Mouse (Mus musculus) myocyte (in vitro differentiated cells): ENCODE data around the gene Iglon5.

Source experiments
- E2F4 ChIP-seq: IDR thresholded peaks from one replicate; pipeline ENCODE4 v1.6.1; 2011; ENCODE audit warnings: mild to moderate bottlenecking, control low read depth, moderate library complexity; ENCODE audit not compliant: insufficient read depth
- MAX ChIP-seq: IDR thresholded peaks from one replicate; pipeline ENCODE4 v1.6.1; 2011; ENCODE audit warnings: low read depth, mild to moderate bottlenecking, control low read depth
- MYOG ChIP-seq, 3 experiments: IDR thresholded peaks; one replicate each; pipeline ENCODE4 v1.6.1; 2011; ENCODE audit warnings: control low read depth in 2 of 3, low read depth in 2 of 3, mild to moderate bottlenecking in 2 of 3; ENCODE audit not compliant: insufficient read length in 2 of 3, control insufficient read depth in 1 of 3, insufficient read depth in 1 of 3
- POLR2A ChIP-seq: IDR thresholded peaks from one replicate; pipeline ENCODE4 v1.6.1; 2011; ENCODE audit warnings: low read depth, mild to moderate bottlenecking, control low read depth, moderate library complexity; ENCODE audit not compliant: insufficient read length
- SRF ChIP-seq: IDR thresholded peaks from one replicate; pipeline ENCODE4 v1.6.1; 2011; ENCODE audit warnings: low read depth; ENCODE audit not compliant: control insufficient read depth, insufficient read length
- TCF12 ChIP-seq: IDR thresholded peaks from one replicate; pipeline ENCODE4 v1.6.1; 2011; ENCODE audit warnings: mild to moderate bottlenecking, control low read depth; ENCODE audit not compliant: poor library complexity, insufficient read depth, severe bottlenecking
- TCF3 ChIP-seq: IDR thresholded peaks from one replicate; pipeline ENCODE4 v1.6.1; 2011; ENCODE audit warnings: low read depth, control low read depth; ENCODE audit not compliant: insufficient read length
- USF1 ChIP-seq: IDR thresholded peaks from one replicate; pipeline ENCODE4 v1.6.1; 2011; ENCODE audit warnings: low read depth, mild to moderate bottlenecking, control low read depth, moderate library complexity

DNA sequence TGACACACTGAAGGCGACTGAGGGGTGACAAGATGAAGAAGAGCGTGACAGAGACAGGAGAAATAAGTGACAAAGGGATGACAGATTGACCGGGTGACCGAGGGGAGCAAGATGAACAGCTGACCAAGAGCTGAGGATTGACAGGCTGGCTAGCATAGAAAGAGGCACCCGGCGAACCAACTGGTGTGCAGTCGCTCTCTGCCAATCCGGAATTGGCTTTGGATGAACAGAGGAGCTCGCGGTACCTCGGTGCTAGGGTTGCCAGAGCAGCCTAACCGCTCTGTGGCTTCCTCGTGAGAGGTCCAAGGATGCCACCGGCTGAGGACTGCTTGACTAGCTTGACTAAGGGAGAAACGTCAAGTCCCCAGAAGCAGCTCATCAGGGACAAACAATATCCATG is 28.5 kb upstream of the Iglon5 start:
- TF ChIP-seq POLR2A, result no peak
- no peak for TF ChIP-seq SRF
- TF ChIP-seq TCF3, result no peak
- TF ChIP-seq E2F4, result no peak
- TF ChIP-seq MYOG (IDR thresholded peaks at IDR 0.05; ENCODE audit: control insufficient read depth in 1 of 3, insufficient read depth in 1 of 3, insufficient read length in 2 of 3, low read depth in 2 of 3), result no peak
- no peak for TF ChIP-seq MAX
- TF ChIP-seq USF1, result no peak
- no peak for TF ChIP-seq TCF12
